Mouse (Mus musculus) stomach, postnatal 0 days (tissue): ENCODE data around the gene Ubn2.
"Not testable (repeated sequence)": the region's sequence is repeated elsewhere in the genome, so short reads cannot be mapped to it uniquely, and the experiment has no call there.

Source experiments
- CTCF ChIP-seq: IDR thresholded peaks from 2 replicates; pipeline ENCODE4 v1.5.1; 2016; ENCODE audit warnings: antibody characterized with exemption, low read depth, mild to moderate bottlenecking, moderate library complexity
- EP300 ChIP-seq: optimal IDR thresholded peaks from 2 replicates; pipeline ENCODE3; 2016; ENCODE audit warnings: antibody characterized with exemption

- not testable (repeated sequence) for TF ChIP-seq EP300, CTCF
These were observed 110.4 kb downstream of the Ubn2 start for GRCm38 (mm10) chr6:38544141-38544540.
